Mouse (Mus musculus): ENCODE results near the gene Serpine1.
"Not testable (repeated sequence)": the region's sequence is repeated elsewhere in the genome, so short reads cannot be mapped to it uniquely, and the experiment has no call there.

The Serpine1 gene

GRCm38 (mm10) chr5:137072079-137072960 is at the start of gene Serpine1:
Gene Serpine1, minus strand, starts transcription at chr5:137072268.
- peak; percentile 46 for DNase-seq (ENCODE audit: low spot score)

- no peak for DNase-seq (ENCODE audit: low spot score)
Measured at GRCm38 (mm10) chr5:137121280-137121679, 49.2 kb upstream of the Serpine1 start.

- no peak for DNase-seq (ENCODE audit: low spot score)
Measured at GRCm38 (mm10) chr5:137118878-137119277, 46.8 kb upstream of the Serpine1 start.

- DNase-seq (ENCODE audit: low spot score), result not testable (repeated sequence)
Measured at GRCm38 (mm10) chr5:137117994-137118393, 45.9 kb upstream of the Serpine1 start.

- DNase-seq (ENCODE audit: low spot score), result no peak
Measured at GRCm38 (mm10) chr5:137116987-137117386, 44.9 kb upstream of the Serpine1 start.

GRCm38 (mm10) chr5:137115866-137116847 is 44.1 kb upstream of the Serpine1 start, which contains the start of gene Trim56:
Gene Trim56, minus strand, starts transcription at chr5:137116209.
- peak; percentile 51 for DNase-seq (ENCODE audit: low spot score)

- DNase-seq (ENCODE audit: low spot score), result no peak
Measured at GRCm38 (mm10) chr5:137114891-137115561, 43.0 kb upstream of the Serpine1 start.

GRCm38 (mm10) chr5:137111542-137112408 is 39.7 kb upstream of the Serpine1 start:
- DNase-seq (ENCODE audit: low spot score), result no peak

- no peak for DNase-seq (ENCODE audit: low spot score)
Measured at GRCm38 (mm10) chr5:137110863-137111262, 38.8 kb upstream of the Serpine1 start.

GRCm38 (mm10) chr5:137109941-137110593 is 38.0 kb upstream of the Serpine1 start:
- DNase-seq (ENCODE audit: low spot score), result no peak

- no peak for DNase-seq (ENCODE audit: low spot score)
Measured at GRCm38 (mm10) chr5:137108111-137108510, 36.0 kb upstream of the Serpine1 start.

- DNase-seq (ENCODE audit: low spot score), result no peak
Measured at GRCm38 (mm10) chr5:137107670-137108069, 35.6 kb upstream of the Serpine1 start.

- DNase-seq (ENCODE audit: low spot score), result peak; percentile 92
Measured at GRCm38 (mm10) chr5:137107024-137107423, 35.0 kb upstream of the Serpine1 start.

- DNase-seq (ENCODE audit: low spot score), result no peak
Measured at GRCm38 (mm10) chr5:137106434-137106833, 34.4 kb upstream of the Serpine1 start.

GRCm38 (mm10) chr5:137103969-137104368 is 31.9 kb upstream of the Serpine1 start:
- no peak for DNase-seq (ENCODE audit: low spot score)

GRCm38 (mm10) chr5:137102575-137103522 is 30.8 kb upstream of the Serpine1 start:
- DNase-seq (ENCODE audit: low spot score), result no peak

GRCm38 (mm10) chr5:137102078-137102477 is 30.0 kb upstream of the Serpine1 start:
- DNase-seq (ENCODE audit: low spot score), result no peak

GRCm38 (mm10) chr5:137100660-137101059 is 28.6 kb upstream of the Serpine1 start:
- DNase-seq (ENCODE audit: low spot score), result no peak

GRCm38 (mm10) chr5:137098418-137098817 is 26.4 kb upstream of the Serpine1 start:
- no peak for DNase-seq (ENCODE audit: low spot score)
